Mouse (Mus musculus) natural killer cell, adult 2 months (primary cell): ENCODE measurements around the gene Rph3a.
"Not testable (repeated sequence)": the region's sequence is repeated elsewhere in the genome, so short reads cannot be mapped to it uniquely, and the experiment has no call there.

ENCODE experiments used
- DNase-seq, 2 experiments: peaks; one replicate each; pipeline ENCODE4 v3.0.0; 2022; ENCODE audit warnings: low spot score in 2 of 2

Gene Rph3a

GRCm38 (mm10) chr5:120974522-120974921 lies 35.4 kb downstream of the Rph3a start:
- DNase-seq: no peak

GRCm38 (mm10) chr5:120972278-120972677 lies 37.6 kb downstream of the Rph3a start:
- no peak for DNase-seq

- DNase-seq: no peak
Observed at GRCm38 (mm10) chr5:120971326-120971725, 38.6 kb downstream of the Rph3a start.

- DNase-seq: no peak
Observed at GRCm38 (mm10) chr5:120969703-120970102, 40.2 kb downstream of the Rph3a start.

- no peak for DNase-seq
Observed at GRCm38 (mm10) chr5:120968799-120969198, 41.1 kb downstream of the Rph3a start.

- no peak for DNase-seq
Observed at GRCm38 (mm10) chr5:120968134-120968532, 41.8 kb downstream of the Rph3a start.

- no peak for DNase-seq
Observed at GRCm38 (mm10) chr5:120967355-120968133, 42.3 kb downstream of the Rph3a start.

GRCm38 (mm10) chr5:120966894-120967293 lies 43.0 kb downstream of the Rph3a start:
- DNase-seq: no peak

- DNase-seq: no peak
Observed at GRCm38 (mm10) chr5:120966156-120966555, 43.7 kb downstream of the Rph3a start.

- DNase-seq: no peak
Observed at GRCm38 (mm10) chr5:120961004-120961403, 48.9 kb downstream of the Rph3a start.

- DNase-seq: peak in 1 of 2 experiments; percentile 18
Observed at GRCm38 (mm10) chr5:120953974-120954373, 55.9 kb downstream of the Rph3a start.

GRCm38 (mm10) chr5:120952242-120952770 lies 57.6 kb downstream of the Rph3a start:
- DNase-seq: no peak

GRCm38 (mm10) chr5:120942076-120942475 lies 67.8 kb downstream of the Rph3a start:
- no peak for DNase-seq

GRCm38 (mm10) chr5:120938586-120938985 lies 71.3 kb downstream of the Rph3a start:
- DNase-seq: no peak

- DNase-seq: no peak
Observed at GRCm38 (mm10) chr5:120937841-120938240, 72.1 kb downstream of the Rph3a start.

GRCm38 (mm10) chr5:120933966-120934365 lies 75.9 kb downstream of the Rph3a start:
- no peak for DNase-seq

- DNase-seq: no peak
Observed at GRCm38 (mm10) chr5:120927036-120927435, 82.9 kb downstream of the Rph3a start.

- DNase-seq: not testable (repeated sequence)
Observed at GRCm38 (mm10) chr5:120926311-120926710, 83.6 kb downstream of the Rph3a start.

GRCm38 (mm10) chr5:120924520-120924919 lies 85.4 kb downstream of the Rph3a start:
- not testable (repeated sequence) for DNase-seq

GRCm38 (mm10) chr5:120923969-120924368 lies 85.9 kb downstream of the Rph3a start:
- DNase-seq: no peak

- no peak for DNase-seq
Observed at GRCm38 (mm10) chr5:120920296-120920695, 89.6 kb downstream of the Rph3a start.

- not testable (repeated sequence) for DNase-seq
Observed at GRCm38 (mm10) chr5:120919156-120919935, 90.5 kb downstream of the Rph3a start.

- not testable (repeated sequence) for DNase-seq
Observed at GRCm38 (mm10) chr5:120914204-120914603, 95.7 kb downstream of the Rph3a start, which contains the start of gene Oas1d. TSS of gene Oas1d (plus strand) at chr5:120914536.
